Mouse (Mus musculus) kidney, postnatal 0 days (tissue): ENCODE results near the gene Spg20. TPM values are rescaled to one million over a fixed set of nuclear protein-coding genes. Genes with fewer than 3 reads are reported as not detected.

Experiments
- ATAC-seq: fragments of 200-750 bp; cut with Nextera tagmentation; replicated peaks from 2 replicates; pipeline ENCODE4 v1.8.0; 2017; ENCODE audit warnings: low read depth, moderate number of reproducible peaks, moderate TSS enrichment, moderate library complexity; ENCODE audit not compliant: low FRiP score
- DNase-seq: peaks from one replicate; pipeline ENCODE4 v3.0.0-alpha.2; 2016; ENCODE audit warnings: low spot score
- H3K27ac ChIP-seq: fragments of 300-500 bp; sonication (generic); 2 replicates; pipeline ENCODE4 v1.5.1; 2014; ENCODE audit warnings: mild to moderate bottlenecking
- H3K27me3 ChIP-seq: fragments of 300-500 bp; sonication (generic); 2 replicates; pipeline ENCODE4 v1.6.1; 2014; ENCODE audit warnings: low read length, mixed read lengths; ENCODE audit not compliant: insufficient read depth
- H3K36me3 ChIP-seq: fragments of 300-500 bp; sonication (generic); 2 replicates; pipeline ENCODE4 v1.6.1; 2014; ENCODE audit warnings: low read length, mixed read lengths; ENCODE audit not compliant: insufficient read depth
- H3K4me1 ChIP-seq: fragments of 300-500 bp; sonication (generic); replicated peaks from 2 replicates; pipeline ENCODE4 v1.6.1; 2014; ENCODE audit warnings: antibody characterized with exemption, low read length, mixed read lengths; ENCODE audit not compliant: insufficient read depth
- H3K4me2 ChIP-seq: fragments of 300-500 bp; sonication (generic); 2 replicates; pipeline ENCODE4 v1.6.1; 2014; ENCODE audit warnings: mild to moderate bottlenecking, low read length, moderate library complexity, mixed read lengths
- H3K4me3 ChIP-seq: fragments of 300-500 bp; sonication (generic); replicated peaks from 2 replicates; pipeline ENCODE4 v1.5.1; 2014; ENCODE audit warnings: low read depth, low read length
- H3K9ac ChIP-seq: fragments of 300-500 bp; sonication (generic); 2 replicates; pipeline ENCODE4 v1.6.1; 2014; ENCODE audit warnings: low read depth, low read length
- H3K9me3 ChIP-seq: fragments of 300-500 bp; sonication (generic); replicated peaks from 2 replicates; pipeline ENCODE4 v1.6.1; 2016; ENCODE audit warnings: low read length, inconsistent platforms, mixed read lengths
- CTCF ChIP-seq: IDR thresholded peaks from 2 replicates; pipeline ENCODE4 v1.5.1; 2016; ENCODE audit warnings: antibody characterized with exemption, low read depth, mild to moderate bottlenecking, moderate library complexity
- WGBS: fragments of 180-500 bp; shearing (Covaris S2); extraction: QIAGEN DNeasy Blood & Tissue Kit; methylation state at CpG from one replicate; pipeline ENCODE4 v1.1.7; 2014; 5-methylcytosine and 5-hydroxymethylcytosine counted together
- polyA plus RNA-seq: library from polyadenylated mRNA; unstranded; fragments of >200 nt; fragmentation: Nextera tagmentation; extraction: Ambion mirVana; gene quantifications from 2 replicates; pipeline ENCODE4 v1.2.1, GENCODE M21; 2015

The Spg20 gene
- polyA plus RNA-seq, 1 experiment from 2014 or later, result 29.5 TPM

GRCm38 (mm10) chr3:55122336-55122870, 10.5 kb downstream of the Spg20 start:
- DNase-seq (no peak), ATAC-seq (no peak)
- Histone ChIP-seq H3K27ac (no peak overlapping the region), H3K36me3 (peaks cover 71% of the 10 kb centered on the region), H3K9me3 (no peaks in the 10 kb centered on the region), H3K9ac (no peak overlapping the region), H3K4me3 (no peak overlapping the region), H3K27me3 (no peaks in the 10 kb centered on the region), H3K4me2 (no peak overlapping the region), H3K4me1 (no peaks in the 10 kb centered on the region)
- WGBS, result 88% methylated on average over 3 of the region's 3 CpGs
- TF ChIP-seq CTCF, result no peak

GRCm38 (mm10) chr3:55123064-55123463, 11.2 kb downstream of the Spg20 start:
- H3K36me3 ChIP-seq, result peaks cover 72% of the 10 kb centered on the region
- H3K4me1 ChIP-seq, result no peaks in the 10 kb centered on the region
- no peak for ATAC-seq
- no peaks in the 10 kb centered on the region for H3K9me3 ChIP-seq
- TF ChIP-seq CTCF, result no peak
- H3K4me2 ChIP-seq, result no peak overlapping the region
- WGBS, result 78% methylated on average over 4 of the region's 4 CpGs
- no peak overlapping the region for H3K27ac ChIP-seq
- no peaks in the 10 kb centered on the region for H3K27me3 ChIP-seq
- no peak overlapping the region for H3K9ac ChIP-seq
- no peak overlapping the region for H3K4me3 ChIP-seq
- no peak for DNase-seq

- Histone ChIP-seq H3K9me3 (no peaks in the 10 kb centered on the region), H3K27me3 (no peaks in the 10 kb centered on the region), H3K27ac (no peak overlapping the region), H3K4me2 (no peak overlapping the region), H3K36me3 (peaks cover 52% of the 10 kb centered on the region), H3K9ac (no peak overlapping the region), H3K4me3 (no peak overlapping the region), H3K4me1 (no peaks in the 10 kb centered on the region)
- no peak for DNase-seq
- no peak for TF ChIP-seq CTCF
- no peak for ATAC-seq
- 76% methylated on average over 4 of the region's 4 CpGs for WGBS
Observed at GRCm38 (mm10) chr3:55129181-55129692, 17.3 kb downstream of the Spg20 start.

- no peak overlapping the region for H3K4me3 ChIP-seq
- H3K27ac ChIP-seq, result no peak overlapping the region
- no peak for TF ChIP-seq CTCF
- no peaks in the 10 kb centered on the region for H3K9me3 ChIP-seq
- H3K4me1 ChIP-seq, result no peaks in the 10 kb centered on the region
- no peak overlapping the region for H3K4me2 ChIP-seq
- no peaks in the 10 kb centered on the region for H3K27me3 ChIP-seq
- no peak for ATAC-seq
- 92% methylated on average over 6 of the region's 6 CpGs for WGBS
- H3K36me3 ChIP-seq, result peaks cover 52% of the 10 kb centered on the region
- DNase-seq, result no peak
- no peak overlapping the region for H3K9ac ChIP-seq
Observed at GRCm38 (mm10) chr3:55131576-55132233, 19.8 kb downstream of the Spg20 start.

GRCm38 (mm10) chr3:55137039-55137438, 25.1 kb downstream of the Spg20 start, which contains the start of gene Ccdc169:
TSS of gene Ccdc169 (plus strand) at chr3:55137339.
- no peak for ATAC-seq

DNA sequence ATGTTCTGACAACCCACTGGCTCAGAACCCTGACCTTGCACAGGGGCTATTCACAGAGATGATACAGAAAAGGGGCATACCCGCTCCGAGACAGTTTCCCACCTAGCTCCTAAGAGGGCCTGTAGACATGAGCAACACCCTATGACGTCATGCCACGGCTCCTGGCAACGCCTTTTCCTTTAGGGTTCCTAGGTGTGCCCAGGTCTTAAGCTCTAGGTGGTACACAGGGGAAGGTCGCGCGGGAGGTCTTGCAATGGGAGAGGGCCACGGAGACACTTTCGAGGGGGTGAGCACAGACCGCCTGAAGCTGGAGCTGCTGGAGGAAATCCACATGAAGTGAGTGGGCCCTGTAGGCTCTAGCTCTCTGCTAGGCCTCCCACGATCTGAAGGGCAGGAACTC, 27.9 kb downstream of the Spg20 start:
- no peak for DNase-seq
- no peaks in the 10 kb centered on the region for H3K4me1 ChIP-seq
- no peaks in the 10 kb centered on the region for H3K27me3 ChIP-seq
- no peak for ATAC-seq
- H3K9me3 ChIP-seq, result no peaks in the 10 kb centered on the region
- no peak for TF ChIP-seq CTCF
- no peak overlapping the region for H3K4me3 ChIP-seq
- no peak overlapping the region for H3K4me2 ChIP-seq
- H3K9ac ChIP-seq, result no peak overlapping the region
- no peak overlapping the region for H3K27ac ChIP-seq
- H3K36me3 ChIP-seq, result peaks cover 14% of the 10 kb centered on the region
- 82% methylated on average over 12 of the region's 12 CpGs for WGBS

More at GRCm38 (mm10) chr3:55137039-55137438, 25.1 kb downstream of the Spg20 start, which contains the start of gene Ccdc169:
- H3K9me3 ChIP-seq, result no peaks in the 10 kb centered on the region
- no peak for TF ChIP-seq CTCF
- no peak for DNase-seq
- no peaks in the 10 kb centered on the region for H3K4me1 ChIP-seq
- H3K27me3 ChIP-seq, result no peaks in the 10 kb centered on the region
- H3K4me3 ChIP-seq, result no peak within 1 kb of the TSS
- H3K27ac ChIP-seq, result no peak within 1 kb of the TSS
- peaks cover 21% of the 10 kb centered on the region for H3K36me3 ChIP-seq
- H3K4me2 ChIP-seq, result no peak within 1 kb of the TSS
- no peak within 1 kb of the TSS for H3K9ac ChIP-seq
